Mouse (Mus musculus) layer of hippocampus, adult 2 months (tissue): Measurements from ENCODE around the gene Fam149b. TPM values are rescaled to one million over a fixed set of nuclear protein-coding genes. Genes with fewer than 3 reads are reported as not detected.
A peak's percentile ranks its signal among the peaks of the same experiment; 100 is the strongest.
"Not testable (repeated sequence)": the region's sequence is repeated elsewhere in the genome, so short reads cannot be mapped to it uniquely, and the experiment has no call there.

Experiments
- DNase-seq, 2 experiments: peaks; one replicate each; pipeline ENCODE4 v3.0.0; 2022; ENCODE audit warnings: low spot score in 2 of 2
- H3K27ac ChIP-seq: fragments of 200-600 bp; 2 replicates; pipeline ENCODE4 v1.8.1; 2022
- H3K4me3 ChIP-seq: fragments of 200-600 bp; 2 replicates; pipeline ENCODE4 v1.8.1; 2022; ENCODE audit warnings: mild to moderate bottlenecking
- CTCF ChIP-seq: fragments of 200-600 bp; conservative IDR thresholded peaks from 2 replicates; pipeline ENCODE4 v1.8.1; 2022; ENCODE audit warnings: antibody characterized with exemption, mild to moderate bottlenecking, moderate library complexity
- long read RNA-seq, 2 experiments: library from polyadenylated mRNA; stranded (forward); transcript quantifications; one replicate each; pipeline ENCODE4 v2.0.0; 2021; ENCODE audit warnings: borderline mapping rate in 2 of 2
- total RNA-seq, 2 experiments: library from RNA; stranded (reverse); gene quantifications; 2 replicates each; pipeline ENCODE4 v1.2.3; 2021

Fam149b gene
- total RNA-seq, result 10 to 100 TPM; 46.6 to 52.8 TPM
- long read RNA-seq, experiment 1, full-length matches to known transcripts, result 8 of 62 reads
- long read RNA-seq, experiment 1, partial matches to known transcripts, result 14 of 62 reads
- long read RNA-seq, experiment 1, other reads (novel, unspliced or antisense), result 40 of 62 reads
- long read RNA-seq, experiment 2, full-length matches to known transcripts, result 11 of 81 reads
- long read RNA-seq, experiment 2, partial matches to known transcripts, result 22 of 81 reads
- long read RNA-seq, experiment 2, other reads (novel, unspliced or antisense), result 48 of 81 reads

DNA sequence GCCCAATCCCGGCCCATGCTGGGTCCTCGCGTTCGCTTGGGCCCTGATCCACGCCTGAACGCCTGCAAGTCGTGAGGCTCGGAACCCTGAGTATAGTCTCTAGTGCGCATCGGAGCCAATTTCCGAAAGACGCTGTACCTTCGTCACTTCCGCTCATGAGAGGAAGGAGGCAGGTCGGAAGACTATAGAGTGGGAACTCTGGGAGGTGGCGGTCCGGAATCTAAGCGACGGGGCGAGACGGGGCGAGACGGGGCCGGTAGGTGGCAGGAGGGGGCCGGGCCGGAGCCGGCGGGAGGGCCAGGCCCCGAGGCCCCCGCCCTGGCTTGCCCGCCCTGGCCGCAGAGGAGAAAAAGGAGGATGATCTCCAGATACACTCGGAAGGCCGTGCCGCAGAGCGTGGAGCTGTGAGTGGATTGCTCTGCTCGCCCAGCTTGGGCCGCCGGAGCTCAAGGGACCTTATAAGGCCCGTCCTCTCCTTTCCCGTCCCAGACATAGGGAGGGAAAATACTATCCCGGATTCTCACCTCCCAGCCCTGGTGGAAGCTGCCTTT, at the start of gene Fam149b, which contains the start of gene Ecd:
Gene Fam149b, plus strand, starts transcription at position 172 of the 551 bp plus-strand sequence.
Gene Ecd, minus strand, starts transcription at position 131 of the 551 bp plus-strand sequence.
- peak within 1 kb of the TSS; percentile 98 for H3K4me3 ChIP-seq
- peak; percentile 69 for TF ChIP-seq CTCF
- peak within 1 kb of the TSS; percentile 96 for H3K27ac ChIP-seq
- DNase-seq, result peak; percentile 92

DNA sequence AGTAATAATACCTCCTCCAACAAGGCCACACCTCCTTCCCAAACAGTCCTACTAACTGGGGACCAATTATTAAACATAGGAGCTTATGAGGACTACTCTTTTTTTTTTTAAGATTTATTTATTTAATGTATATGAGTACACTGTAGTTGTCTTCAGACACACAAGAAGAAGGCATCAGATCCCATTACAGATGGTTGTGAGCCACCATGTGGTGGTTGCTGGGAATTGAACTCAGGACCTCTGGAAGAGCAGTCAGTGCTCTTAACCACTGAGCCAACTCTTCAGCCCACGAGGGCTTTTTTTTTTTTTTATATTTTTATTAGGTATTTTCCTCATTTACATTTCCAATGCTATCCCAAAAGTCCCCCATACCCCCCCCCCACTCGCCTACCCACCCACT, 42.9 kb upstream of the Fam149b start:
- H3K27ac ChIP-seq, DNase-seq, H3K4me3 ChIP-seq: not testable (repeated sequence)
- peak; percentile 60 for TF ChIP-seq CTCF

DNA sequence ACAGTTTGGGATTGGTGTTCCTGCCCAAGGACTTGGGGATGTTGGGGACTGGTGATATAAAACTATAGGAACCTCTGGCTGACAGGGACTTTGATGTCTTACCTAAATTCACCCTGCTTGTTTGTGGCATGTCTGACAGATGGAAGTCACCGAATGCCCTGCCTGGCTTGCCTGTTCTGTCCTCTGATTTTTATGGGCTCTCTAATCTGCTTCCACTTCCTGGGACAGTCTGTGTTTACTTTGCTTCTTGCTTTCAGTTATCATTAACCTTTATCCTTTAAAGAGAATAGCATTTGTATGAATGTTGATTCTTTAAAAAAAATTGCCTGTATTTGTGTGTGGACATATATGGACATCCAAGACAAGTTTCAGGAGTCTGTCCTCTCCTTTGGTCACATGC, 32.8 kb upstream of the Fam149b start:
- DNase-seq, result no peak
- no peak for TF ChIP-seq CTCF
- Histone ChIP-seq H3K27ac (no peak overlapping the region), H3K4me3 (no peak overlapping the region)

DNA sequence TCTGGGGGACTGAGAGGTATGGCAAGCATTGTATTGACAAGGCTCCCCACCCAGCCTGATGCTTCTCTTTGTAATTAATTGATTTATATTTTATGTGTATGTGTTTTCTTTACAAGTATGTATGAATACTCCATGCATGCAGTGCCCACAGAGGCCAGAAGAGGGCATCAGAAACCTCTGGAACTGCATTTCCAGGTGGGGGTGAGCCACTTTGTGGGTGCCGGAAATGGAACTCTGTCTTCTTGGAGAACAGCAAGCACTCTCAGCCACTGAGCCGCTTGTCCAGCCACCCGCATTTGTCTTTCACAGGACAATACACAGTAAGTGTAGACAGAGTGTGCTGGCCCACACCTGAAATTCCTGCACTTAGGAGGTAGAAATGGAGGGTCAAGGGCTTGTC, 28.5 kb upstream of the Fam149b start:
- peak in 1 of 2 experiments; percentile 59 for DNase-seq
- TF ChIP-seq CTCF, result peak; percentile 85
- Histone ChIP-seq H3K4me3 (no peak overlapping the region), H3K27ac (no peak overlapping the region)

DNA sequence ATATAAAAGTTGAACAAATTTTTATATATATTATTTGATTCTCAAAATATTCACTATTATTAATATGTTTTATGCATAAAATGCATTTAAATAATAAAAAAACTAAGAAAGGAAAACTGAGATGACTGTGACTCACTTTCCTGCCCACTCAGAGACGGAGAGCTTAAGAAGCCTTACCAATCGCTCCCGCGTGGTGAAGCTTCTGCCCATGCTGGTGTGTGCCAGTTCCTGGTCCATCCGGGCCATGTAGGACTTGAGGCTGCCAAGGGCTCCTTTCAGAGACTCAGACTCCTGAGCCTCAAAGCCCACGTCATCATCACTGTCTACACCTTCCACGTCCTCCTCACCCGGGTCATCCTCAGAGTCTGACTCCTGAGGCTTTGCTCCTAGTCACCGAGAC, 23.8 kb upstream of the Fam149b start:
- no peak overlapping the region for H3K27ac ChIP-seq
- TF ChIP-seq CTCF, result no peak
- no peak for DNase-seq
- no peak overlapping the region for H3K4me3 ChIP-seq

DNA sequence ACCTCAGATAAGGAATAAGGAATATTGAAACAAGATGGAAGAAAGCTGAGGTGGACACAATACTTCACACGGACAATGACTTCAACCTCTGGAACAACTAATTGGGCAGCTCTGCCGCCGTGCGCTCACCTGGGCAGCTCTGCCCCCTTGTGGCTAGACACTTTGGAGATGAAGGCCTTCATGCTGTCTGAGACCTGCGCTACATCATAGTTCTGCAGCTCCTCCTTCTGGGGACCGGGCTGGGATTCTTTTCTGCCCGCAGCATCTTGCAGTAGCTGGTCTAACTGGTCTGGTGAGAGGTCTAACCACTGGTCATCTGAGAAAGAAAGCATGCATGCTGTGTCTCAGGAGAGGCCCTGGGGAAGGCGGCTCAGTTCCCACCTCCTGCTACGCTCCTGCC, 19.5 kb upstream of the Fam149b start:
- DNase-seq, result peak in 1 of 2 experiments; percentile 23
- TF ChIP-seq CTCF, result peak; percentile 60
- H3K4me3 ChIP-seq, result no peak overlapping the region
- H3K27ac ChIP-seq, result no peak overlapping the region

DNA sequence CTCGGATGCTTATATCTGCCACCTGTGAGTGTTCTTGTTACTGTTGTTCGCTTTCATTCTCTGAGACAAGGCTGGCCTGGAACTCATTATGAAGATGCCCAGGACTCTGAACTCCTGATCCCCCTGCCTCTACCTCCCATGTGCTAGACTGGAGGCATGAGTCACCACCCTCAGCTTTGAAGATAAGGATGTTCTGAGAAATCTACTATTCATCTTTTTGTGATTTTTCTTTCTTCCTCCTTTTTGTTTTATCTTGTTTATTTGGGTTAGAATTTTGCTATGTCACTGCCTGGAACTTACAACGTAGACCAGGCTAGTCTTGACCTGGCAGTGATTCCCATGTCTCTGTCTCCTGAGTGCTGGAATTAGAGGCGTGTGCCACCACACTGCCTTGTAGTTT, 16.6 kb upstream of the Fam149b start:
- DNase-seq, result no peak
- TF ChIP-seq CTCF, result no peak

DNA sequence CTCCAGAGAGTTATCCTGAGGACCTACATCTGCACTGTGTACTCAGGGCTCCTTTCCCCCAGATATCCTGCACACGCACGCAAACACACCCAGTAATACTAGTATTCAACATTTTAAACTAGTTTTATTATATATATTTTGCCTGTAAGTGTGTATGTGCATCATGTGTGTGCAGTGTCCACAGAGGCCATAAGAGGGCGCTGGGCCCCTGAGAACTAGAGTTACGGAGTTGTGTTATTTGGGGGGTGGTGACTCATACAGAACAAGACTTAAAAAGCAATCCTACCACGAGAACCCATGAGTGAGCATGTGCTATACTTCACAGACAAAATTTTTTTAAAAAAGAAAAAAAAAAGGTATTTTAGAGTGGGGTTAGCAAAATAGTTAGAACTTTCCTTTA, 8.5 kb upstream of the Fam149b start:
- no peak for DNase-seq
- H3K27ac ChIP-seq, result no peak overlapping the region
- TF ChIP-seq CTCF, result peak; percentile 40
- H3K4me3 ChIP-seq, result no peak overlapping the region

More for the DNA sequence above, 16.6 kb upstream of the Fam149b start:
- Histone ChIP-seq H3K27ac (no peak overlapping the region), H3K4me3 (no peak overlapping the region)

DNA sequence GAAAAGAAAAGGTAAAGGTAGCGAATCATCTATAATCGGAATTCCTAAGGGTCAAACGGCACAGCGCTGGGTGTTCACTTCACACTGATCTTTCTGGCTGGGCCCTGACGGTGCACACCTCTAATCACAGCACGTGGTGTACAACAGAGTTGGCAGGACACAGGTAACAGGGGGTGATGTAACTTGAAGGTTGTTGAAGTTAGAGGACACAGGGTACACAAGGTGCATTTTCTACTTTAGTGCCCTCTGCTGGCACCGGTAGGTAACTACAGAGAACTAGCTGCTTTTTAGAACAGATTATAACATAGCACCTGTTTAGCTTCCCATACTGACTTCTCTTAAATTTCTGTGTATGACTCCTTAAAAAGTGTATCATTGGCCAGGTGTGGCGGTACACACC, 7.8 kb upstream of the Fam149b start:
- peak; percentile 82 for TF ChIP-seq CTCF
- H3K4me3 ChIP-seq, result no peak overlapping the region

DNA sequence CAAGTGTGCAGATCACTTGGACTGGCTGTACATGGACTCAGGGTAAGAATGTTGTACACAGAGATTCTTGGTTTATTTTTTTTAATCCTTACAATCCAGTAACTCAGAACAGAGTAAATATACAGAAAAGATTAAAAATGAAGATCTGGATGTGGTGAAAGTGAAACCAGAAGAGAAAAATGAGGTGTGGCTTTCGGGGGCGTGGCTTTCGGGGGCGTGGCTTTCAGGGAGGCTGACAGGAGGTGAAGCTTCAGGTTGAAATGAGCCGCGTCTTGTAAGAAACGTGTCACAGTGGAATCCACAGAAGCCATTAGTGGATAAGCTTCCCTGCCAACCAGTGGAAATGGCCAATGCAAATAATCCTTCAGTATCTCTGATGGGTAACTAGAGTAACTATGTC, 7.1 kb upstream of the Fam149b start:
- Histone ChIP-seq H3K27ac (no peak overlapping the region), H3K4me3 (no peak overlapping the region)
- DNase-seq, result no peak
- TF ChIP-seq CTCF, result no peak

More for the DNA sequence above, 7.8 kb upstream of the Fam149b start:
- no peak for DNase-seq
- no peak overlapping the region for H3K27ac ChIP-seq

DNA sequence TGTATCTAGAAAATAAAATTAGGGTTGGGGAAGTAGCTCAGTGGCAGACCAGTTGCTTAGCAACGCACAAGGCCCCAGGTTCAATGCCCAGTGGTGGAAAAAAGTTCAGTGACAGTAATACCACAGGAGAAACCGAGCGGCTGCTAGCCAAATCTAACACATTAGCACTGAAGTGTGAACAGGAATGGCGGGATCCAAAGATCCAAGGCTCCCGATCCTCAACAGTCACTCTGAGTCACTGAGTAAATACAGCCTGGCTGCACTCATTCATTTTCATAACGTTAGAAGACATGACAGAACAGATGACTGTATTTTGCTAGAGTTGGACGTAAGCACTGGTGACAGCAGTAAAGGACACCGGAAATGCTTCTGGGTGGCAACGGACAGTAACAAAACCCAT, 2.1 kb upstream of the Fam149b start:
- Histone ChIP-seq H3K4me3 (no peak overlapping the region), H3K27ac (no peak overlapping the region)
- TF ChIP-seq CTCF, result no peak
- DNase-seq, result no peak

DNA sequence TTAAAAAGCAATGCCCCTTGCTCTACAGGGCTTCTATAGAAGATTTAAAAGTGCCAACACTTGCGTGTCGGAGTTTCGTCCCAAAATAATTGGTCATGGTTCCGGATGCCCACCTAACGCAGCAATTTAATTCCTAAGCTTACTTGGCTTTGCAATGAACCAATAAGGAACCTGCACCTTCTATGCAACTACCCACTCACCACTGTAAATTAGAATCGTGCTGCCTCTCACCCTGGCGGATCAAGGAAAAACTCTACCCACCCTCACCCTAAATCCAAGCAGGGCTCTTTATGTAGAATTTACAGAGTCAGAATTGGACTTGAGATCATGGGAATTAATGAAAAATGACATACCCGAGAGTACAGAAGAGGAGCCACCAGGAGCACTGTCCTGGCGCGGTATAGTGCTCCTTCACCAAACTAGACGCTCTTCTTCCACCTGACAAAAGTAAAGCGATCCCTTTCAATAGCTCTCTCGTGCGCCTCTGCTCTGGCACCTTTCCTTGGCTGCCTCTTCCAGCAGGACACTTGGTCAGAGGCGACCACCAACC, 446 bp upstream of the Fam149b start:
- DNase-seq, result no peak
- peak overlapping the region; percentile 96 for H3K27ac ChIP-seq
- no peak for TF ChIP-seq CTCF

DNA sequence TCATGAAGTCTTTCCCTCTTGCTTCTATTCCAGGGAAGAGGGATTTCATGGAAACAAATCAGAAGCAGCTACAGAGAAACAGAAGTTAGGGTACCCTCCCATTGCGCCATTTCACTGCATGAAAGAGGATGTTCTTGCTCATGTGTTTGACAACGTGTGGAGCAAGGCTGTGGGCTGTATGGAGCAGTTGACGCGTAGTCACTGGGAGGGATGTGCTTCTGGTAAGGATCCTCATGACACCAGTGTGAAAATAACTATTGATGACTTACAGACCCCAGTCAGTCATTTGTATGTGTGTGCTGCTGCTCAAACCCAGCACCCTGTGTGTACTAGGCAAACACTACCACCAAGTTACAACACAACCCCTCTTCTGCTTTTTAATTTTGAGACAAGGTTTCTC, 15.3 kb downstream of the Fam149b start:
- H3K27ac ChIP-seq, result no peak overlapping the region
- H3K4me3 ChIP-seq, result no peak overlapping the region
- TF ChIP-seq CTCF, result no peak
- DNase-seq, result no peak

More for the DNA sequence above, 446 bp upstream of the Fam149b start:
- H3K4me3 ChIP-seq, result peak overlapping the region; percentile 98

DNA sequence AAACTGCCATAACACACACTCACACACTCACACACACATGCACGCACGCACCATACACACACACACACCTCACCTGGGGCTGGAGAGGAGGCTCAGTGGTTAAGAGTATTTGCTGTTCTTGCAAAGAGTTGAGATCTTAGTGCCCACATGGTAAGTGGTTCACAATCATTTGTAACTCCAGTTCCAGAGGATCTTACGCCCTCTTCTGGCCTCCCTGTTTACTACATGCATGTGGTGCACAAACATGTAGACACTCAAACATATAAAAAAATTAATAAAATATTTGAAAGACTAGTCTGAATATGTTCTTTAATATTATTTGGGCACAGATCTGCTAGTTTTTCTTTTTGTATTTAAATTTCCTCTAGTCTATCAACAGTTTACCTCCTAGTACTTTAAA, 20.3 kb downstream of the Fam149b start:
- Histone ChIP-seq H3K27ac (no peak overlapping the region), H3K4me3 (no peak overlapping the region)
- DNase-seq, result no peak
- TF ChIP-seq CTCF, result peak; percentile 45
